Mouse (Mus musculus) embryonic stem cell, embryonic (primary cell): ENCODE data around the gene Ttc33.

Experiments used
- CTCF ChIA-PET, 4 experiments: fragments of 300-600 bp in 2 of 4; fragments of 350-600 bp in 2 of 4; sonication (Branson Sonifier 250); formaldehyde crosslinking; loops; one replicate each; lab custom pipeline; 2022; ENCODE audit warnings: inconsistent platforms in 2 of 4; lab: Charles Lee
- POLR2A ChIA-PET, 4 experiments: fragments of 300-600 bp in 2 of 4; fragments of 350-600 bp in 2 of 4; sonication (Branson Sonifier 250); formaldehyde crosslinking; loops; one replicate each; lab custom pipeline; 2022; ENCODE audit warnings: antibody characterized with exemption in 4 of 4, inconsistent platforms in 1 of 4; lab: Charles Lee

The Ttc33 gene

GRCm38 (mm10) chr15:5185366-5186292 lies at the start of gene Ttc33:
Ttc33 (plus strand) TSS chr15:5185525.
- ChIA-PET CTCF (interaction anchor here in 2 of 4 experiments (0.6 to 1.0 kb wide), 3 partner anchors 12 to 1394 kb away, joined by 3 to 4 read pairs (median 3); no protein-coding TSS in a partner anchor), POLR2A (interaction anchor here (0.5 to 3.2 kb wide), 49 partner anchors 8 to 1868 kb away, joined by 3 to 40 read pairs (median 4); partner anchors contain the start of genes Ptger4 (in 2 of the 4), Rpl37 (in 2 of the 4) and Fbxo4 (in 1 of the 4))

- ChIA-PET CTCF (no interaction called here), POLR2A (interaction anchor here in 2 of 4 experiments (0.7 to 12.6 kb wide), 9 partner anchors 12 to 1146 kb away, joined by 3 to 326 read pairs (median 4); partner anchors contain the start of gene Rpl37 (in 1 of the 2))
Measured at GRCm38 (mm10) chr15:5138021-5138856, 47.1 kb upstream of the Ttc33 start.

- ChIA-PET POLR2A (interaction anchor here in 1 of 4 experiments (1.1 to 12.6 kb wide), 3 partner anchors 11 to 46 kb away, joined by 3 to 326 read pairs (median 5); no protein-coding TSS in a partner anchor), CTCF (no interaction called here)
Measured at GRCm38 (mm10) chr15:5139366-5139765, 46.0 kb upstream of the Ttc33 start.

- CTCF ChIA-PET: no interaction called here
- POLR2A ChIA-PET: interaction anchor here in 2 of 4 experiments (0.8 to 12.6 kb wide), 5 partner anchors 10 to 51 kb away, joined by 3 to 326 read pairs (median 3); no protein-coding TSS in a partner anchor
Measured at GRCm38 (mm10) chr15:5139863-5140262, 45.5 kb upstream of the Ttc33 start.

GRCm38 (mm10) chr15:5140357-5140756 lies 45.0 kb upstream of the Ttc33 start:
- CTCF ChIA-PET: no interaction called here

GRCm38 (mm10) chr15:5142047-5142446 lies 43.3 kb upstream of the Ttc33 start:
- CTCF ChIA-PET: interaction anchor here in 1 of 4 experiments (0.7 kb wide), 1 partner anchor 26 kb away, joined by 4 read pairs; the partner anchor contains the start of gene Rpl37
- POLR2A ChIA-PET: interaction anchor here (0.7 to 12.6 kb wide), 18 partner anchors 9 to 102 kb away, joined by 3 to 326 read pairs (median 4); partner anchors contain the start of genes Rpl37 (in 2 of the 4), Ttc33 (in 2 of the 4) and Ptger4 (in 1 of the 4)

More at GRCm38 (mm10) chr15:5140357-5140756, 45.0 kb upstream of the Ttc33 start:
- POLR2A ChIA-PET: interaction anchor here in 2 of 4 experiments (0.8 to 12.6 kb wide), 5 partner anchors 9 to 51 kb away, joined by 3 to 326 read pairs (median 3); no protein-coding TSS in a partner anchor

- ChIA-PET CTCF (interaction anchor here in 3 of 4 experiments (0.6 to 0.7 kb wide), 3 partner anchors 10 to 1092 kb away, joined by 3 to 4 read pairs (median 3); partner anchors contain the start of gene Rpl37 (in 1 of the 3)), POLR2A (interaction anchor here (0.6 to 12.6 kb wide), 20 partner anchors 8 to 61 kb away, joined by 3 to 326 read pairs (median 4); partner anchors contain the start of genes Rpl37 (in 2 of the 4) and Ttc33 (in 2 of the 4))
Measured at GRCm38 (mm10) chr15:5142714-5143113, 42.6 kb upstream of the Ttc33 start.

- POLR2A ChIA-PET: interaction anchor here (0.5 to 12.6 kb wide), 30 partner anchors 7 to 100 kb away, joined by 3 to 326 read pairs (median 6); partner anchors contain the start of genes Rpl37 (in 3 of the 4) and Ttc33 (in 3 of the 4)
- CTCF ChIA-PET: interaction anchor here in 2 of 4 experiments (0.6 kb wide), 2 partner anchors 11 kb away, joined by 3 read pairs; no protein-coding TSS in a partner anchor
Measured at GRCm38 (mm10) chr15:5143361-5144020, 41.8 kb upstream of the Ttc33 start, which contains the start of gene Prkaa1. Prkaa1 (plus strand) TSS chr15:5143861.

GRCm38 (mm10) chr15:5144021-5144778 lies 41.1 kb upstream of the Ttc33 start:
- ChIA-PET CTCF (interaction anchor here in 2 of 4 experiments (0.6 kb wide), 2 partner anchors 10 to 92 kb away, joined by 3 read pairs; no protein-coding TSS in a partner anchor), POLR2A (interaction anchor here in 3 of 4 experiments (0.5 to 3.5 kb wide), 27 partner anchors 9 to 583 kb away, joined by 3 to 50 read pairs (median 6); partner anchors contain the start of genes Rpl37 (in 3 of the 3) and Ttc33 (in 2 of the 3))

- POLR2A ChIA-PET: interaction anchor here in 3 of 4 experiments (0.8 to 3.5 kb wide), 17 partner anchors 9 to 99 kb away, joined by 3 to 50 read pairs (median 7); partner anchors contain the start of genes Rpl37 (in 2 of the 3) and Ttc33 (in 1 of the 3)
- CTCF ChIA-PET: interaction anchor here in 1 of 4 experiments (0.6 kb wide), 1 partner anchor 154 kb away, joined by 4 read pairs; no protein-coding TSS in a partner anchor
Measured at GRCm38 (mm10) chr15:5145196-5145945, 40.0 kb upstream of the Ttc33 start.

GRCm38 (mm10) chr15:5149187-5149586 lies 36.1 kb upstream of the Ttc33 start:
- CTCF ChIA-PET: interaction anchor here in 1 of 4 experiments (0.6 kb wide), 1 partner anchor 44 kb away, joined by 9 read pairs; no protein-coding TSS in a partner anchor
- POLR2A ChIA-PET: interaction anchor here in 3 of 4 experiments (0.6 to 7.6 kb wide), 10 partner anchors 8 to 35 kb away, joined by 3 to 105 read pairs (median 8); partner anchors contain the start of gene Rpl37 (in 2 of the 3)

- POLR2A ChIA-PET: interaction anchor here in 3 of 4 experiments (0.7 to 7.6 kb wide), 13 partner anchors 10 to 1157 kb away, joined by 3 to 105 read pairs (median 5); partner anchors contain the start of gene Rpl37 (in 2 of the 3)
- CTCF ChIA-PET: interaction anchor here in 1 of 4 experiments (1.2 kb wide), 1 partner anchor 11 kb away, joined by 4 read pairs; no protein-coding TSS in a partner anchor
Measured at GRCm38 (mm10) chr15:5152171-5152570, 33.2 kb upstream of the Ttc33 start.

- CTCF ChIA-PET: interaction anchor here in 1 of 4 experiments (1.0 kb wide), 1 partner anchor 39 kb away, joined by 6 read pairs; no protein-coding TSS in a partner anchor
- POLR2A ChIA-PET: interaction anchor here (0.7 to 7.6 kb wide), 20 partner anchors 8 to 79 kb away, joined by 3 to 105 read pairs (median 4); partner anchors contain the start of genes Prkaa1 (in 2 of the 4) and Rpl37 (in 1 of the 4)
Measured at GRCm38 (mm10) chr15:5154621-5155020, 30.7 kb upstream of the Ttc33 start.

- CTCF ChIA-PET: interaction anchor here in 1 of 4 experiments (1.0 kb wide), 1 partner anchor 39 kb away, joined by 6 read pairs; no protein-coding TSS in a partner anchor
- POLR2A ChIA-PET: interaction anchor here in 3 of 4 experiments (0.7 to 7.6 kb wide), 18 partner anchors 9 to 79 kb away, joined by 3 to 105 read pairs (median 4); partner anchors contain the start of genes Prkaa1 (in 2 of the 3) and Rpl37 (in 1 of the 3)
Measured at GRCm38 (mm10) chr15:5155093-5155492, 30.2 kb upstream of the Ttc33 start.
